Mouse (Mus musculus) liver, embryonic 15.5 days (tissue): ENCODE measurements around the gene Sephs1. TPM values are rescaled to one million over a fixed set of nuclear protein-coding genes. Genes with fewer than 3 reads are reported as not detected.

Experiments used
- ATAC-seq: fragments of 200-750 bp; cut with Nextera tagmentation; 2 replicates; pipeline ENCODE4 v1.8.0; 2017; ENCODE audit warnings: moderate number of reproducible peaks, mild to moderate bottlenecking, moderate library complexity; ENCODE audit not compliant: insufficient read depth
- H3K27ac ChIP-seq: fragments of 300-500 bp; sonication (generic); replicated peaks from 2 replicates; pipeline ENCODE4 v1.5.1; 2015; ENCODE audit warnings: mild to moderate bottlenecking, inconsistent platforms
- H3K27me3 ChIP-seq: fragments of 300-500 bp; sonication (generic); 2 replicates; pipeline ENCODE4 v1.6.1; 2015; ENCODE audit warnings: mild to moderate bottlenecking, inconsistent platforms
- H3K36me3 ChIP-seq: fragments of 300-500 bp; sonication (generic); replicated peaks from 2 replicates; pipeline ENCODE4 v1.6.1; 2015; ENCODE audit warnings: moderate library complexity, mild to moderate bottlenecking, inconsistent platforms
- H3K4me1 ChIP-seq: fragments of 300-500 bp; sonication (generic); replicated peaks from 2 replicates; pipeline ENCODE4 v1.6.1; 2015; ENCODE audit warnings: inconsistent platforms
- H3K4me2 ChIP-seq: fragments of 300-500 bp; sonication (generic); 2 replicates; pipeline ENCODE4 v1.6.1; 2015; ENCODE audit warnings: moderate library complexity, mild to moderate bottlenecking, inconsistent platforms
- H3K4me3 ChIP-seq: fragments of 300-500 bp; sonication (generic); replicated peaks from 2 replicates; pipeline ENCODE4 v1.5.1; 2015; ENCODE audit warnings: mild to moderate bottlenecking, inconsistent platforms
- H3K9ac ChIP-seq: fragments of 300-500 bp; sonication (generic); 2 replicates; pipeline ENCODE4 v1.6.1; 2015; ENCODE audit warnings: moderate library complexity, mild to moderate bottlenecking, inconsistent platforms
- H3K9me3 ChIP-seq: fragments of 300-500 bp; sonication (generic); replicated peaks from 2 replicates; pipeline ENCODE4 v1.6.1; 2016; ENCODE audit warnings: inconsistent platforms
- WGBS: fragments of 180-500 bp; shearing (Covaris S2); methylation state at CpG from one replicate; pipeline ENCODE4 v1.1.7; 2015; ENCODE audit warnings: mixed read lengths; ENCODE audit not compliant: insufficient replicate concordance; 5-methylcytosine and 5-hydroxymethylcytosine counted together
- polyA plus RNA-seq: library from polyadenylated mRNA; unstranded; fragments of >200 nt; fragmentation: Nextera tagmentation; extraction: Ambion mirVana; gene quantifications from 2 replicates; pipeline ENCODE4 v1.2.1, GENCODE M21; 2015

Gene Sephs1
- polyA plus RNA-seq = 25.9 and 27.9 TPM in 2 replicates

DNA sequence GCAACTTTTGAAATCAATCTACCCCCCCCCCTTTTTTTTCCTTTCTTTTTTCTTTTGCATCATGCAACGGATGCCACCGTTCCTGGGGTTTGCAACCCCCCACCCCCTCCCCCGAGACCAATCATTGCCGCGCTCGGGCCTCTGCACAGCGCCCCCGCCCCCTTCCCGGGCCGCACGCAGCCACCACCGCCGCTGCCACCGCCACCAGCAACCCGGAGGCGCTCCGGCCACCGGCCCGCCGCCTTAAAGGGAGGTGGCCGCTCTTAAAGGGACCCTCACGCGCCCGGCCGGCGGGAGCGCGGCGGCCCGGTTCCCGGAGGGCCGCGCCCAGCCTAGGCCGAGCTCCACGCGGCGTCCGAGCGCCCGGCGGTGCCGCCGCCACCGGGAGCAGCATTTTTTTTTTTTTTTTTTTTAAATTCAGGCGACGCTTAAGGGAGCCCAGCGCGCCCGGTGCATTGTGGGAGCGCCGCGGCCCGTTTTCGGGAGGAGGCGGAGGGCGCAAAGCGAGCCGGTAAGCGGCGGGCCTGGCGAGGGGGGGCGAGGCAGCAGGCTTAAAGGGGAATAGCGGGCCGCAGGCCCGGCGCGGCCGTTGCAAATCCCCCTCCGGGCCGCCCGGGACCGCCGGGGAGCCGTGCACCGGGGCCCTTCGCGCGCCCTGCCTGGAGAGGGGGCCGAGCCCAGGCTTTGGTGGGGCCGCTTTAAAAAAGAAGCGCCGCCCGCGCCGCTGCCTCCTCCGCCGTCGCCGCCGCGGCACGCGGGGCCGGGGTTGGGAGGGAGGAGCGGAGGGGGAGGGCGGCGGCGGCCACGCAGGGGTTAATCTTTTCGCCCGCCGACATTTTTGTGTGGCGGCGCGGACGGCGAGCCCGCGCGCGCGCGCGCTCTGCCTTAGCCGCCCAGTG lies at the start of gene Sephs1:
Sephs1 (plus strand) TSS at position 215 of the 899 bp plus-strand sequence.
- peaks cover 24% of the 10 kb centered on the region; the same call in 1 of the 2 replicates for H3K27me3 ChIP-seq
- peak within 1 kb of the TSS; percentile 94 for H3K27ac ChIP-seq
- peaks cover 29% of the 10 kb centered on the region for H3K4me1 ChIP-seq
- peak within 1 kb of the TSS; percentile 92 for H3K4me2 ChIP-seq
- no peaks in the 10 kb centered on the region for H3K9me3 ChIP-seq
- peak within 1 kb of the TSS; percentile 97 for H3K4me3 ChIP-seq
- 1% methylated on average over 107 of the region's 115 CpGs for WGBS
- ATAC-seq = peak; percentile 86
- H3K36me3 ChIP-seq = peaks cover 24% of the 10 kb centered on the region
- H3K9ac ChIP-seq = peak within 1 kb of the TSS; percentile 97

DNA sequence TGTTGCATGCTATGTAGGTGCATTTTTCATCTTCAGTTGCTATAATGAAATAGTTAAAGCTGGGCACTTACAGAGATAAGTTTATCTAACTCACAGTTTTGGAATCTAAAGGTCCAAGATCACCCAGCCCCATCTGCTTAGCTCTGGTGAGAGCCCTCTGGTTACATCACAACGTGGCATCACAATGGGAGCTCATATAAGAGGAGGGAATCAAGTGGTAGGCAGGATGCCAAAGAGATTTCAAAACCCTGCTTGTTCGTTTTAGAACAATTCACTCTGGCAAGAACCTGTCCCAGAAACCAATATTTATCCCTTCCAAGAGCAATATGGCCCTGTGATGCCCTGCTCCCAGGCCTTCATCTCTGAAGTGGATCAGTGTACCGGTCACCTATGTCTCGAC lies 49.2 kb upstream of the Sephs1 start:
- no peaks in the 10 kb centered on the region for H3K9me3 ChIP-seq
- H3K4me1 ChIP-seq = peaks cover 8% of the 10 kb centered on the region
- no peak overlapping the region for H3K4me3 ChIP-seq
- ATAC-seq = no peak
- H3K27ac ChIP-seq = no peak overlapping the region
- no peaks in the 10 kb centered on the region for H3K27me3 ChIP-seq
- H3K36me3 ChIP-seq = no peaks in the 10 kb centered on the region
- no peak overlapping the region for H3K9ac ChIP-seq
- 60% methylated on average over 4 of the region's 4 CpGs for WGBS
- no peak overlapping the region for H3K4me2 ChIP-seq

GRCm38 (mm10) chr2:4849449-4849848 lies 31.9 kb upstream of the Sephs1 start:
- ATAC-seq = no peak
- H3K4me1 ChIP-seq = no peaks in the 10 kb centered on the region

GRCm38 (mm10) chr2:4857186-4857585 lies 24.2 kb upstream of the Sephs1 start:
- H3K9me3 ChIP-seq = no peaks in the 10 kb centered on the region
- no peak for ATAC-seq

More at GRCm38 (mm10) chr2:4849449-4849848, 31.9 kb upstream of the Sephs1 start:
- H3K36me3 ChIP-seq = no peaks in the 10 kb centered on the region
- no peaks in the 10 kb centered on the region for H3K9me3 ChIP-seq
- H3K9ac ChIP-seq = no peak overlapping the region
- no peaks in the 10 kb centered on the region for H3K27me3 ChIP-seq
- no peak overlapping the region for H3K4me3 ChIP-seq
- H3K4me2 ChIP-seq = no peak overlapping the region
- H3K27ac ChIP-seq = no peak overlapping the region
- WGBS = 63% methylated on average over 2 of the region's 2 CpGs

GRCm38 (mm10) chr2:4858161-4858560 lies 23.2 kb upstream of the Sephs1 start:
- no peaks in the 10 kb centered on the region for H3K4me1 ChIP-seq
- H3K36me3 ChIP-seq = no peaks in the 10 kb centered on the region
- 61% methylated on average over 10 of the region's 10 CpGs for WGBS
- H3K27ac ChIP-seq = no peak overlapping the region
- no peaks in the 10 kb centered on the region for H3K9me3 ChIP-seq
- no peak for ATAC-seq
- no peak overlapping the region for H3K4me3 ChIP-seq
- H3K27me3 ChIP-seq = no peaks in the 10 kb centered on the region
- no peak overlapping the region for H3K9ac ChIP-seq
- no peak overlapping the region for H3K4me2 ChIP-seq

More at GRCm38 (mm10) chr2:4857186-4857585, 24.2 kb upstream of the Sephs1 start:
- Histone ChIP-seq H3K4me3 (no peak overlapping the region), H3K27ac (no peak overlapping the region), H3K4me2 (no peak overlapping the region), H3K9ac (no peak overlapping the region), H3K4me1 (no peaks in the 10 kb centered on the region), H3K36me3 (no peaks in the 10 kb centered on the region), H3K27me3 (no peaks in the 10 kb centered on the region)
- WGBS = 42% methylated on average over 5 of the region's 5 CpGs

GRCm38 (mm10) chr2:4864008-4864816 lies 17.2 kb upstream of the Sephs1 start:
- no peak overlapping the region for H3K4me3 ChIP-seq
- H3K4me2 ChIP-seq = no peak overlapping the region
- no peak overlapping the region for H3K9ac ChIP-seq
- H3K27ac ChIP-seq = no peak overlapping the region
- H3K36me3 ChIP-seq = no peaks in the 10 kb centered on the region
- 36% methylated on average over 7 of the region's 7 CpGs for WGBS
- ATAC-seq = no peak
- no peaks in the 10 kb centered on the region for H3K4me1 ChIP-seq
- H3K27me3 ChIP-seq = no peaks in the 10 kb centered on the region
- no peaks in the 10 kb centered on the region for H3K9me3 ChIP-seq

DNA sequence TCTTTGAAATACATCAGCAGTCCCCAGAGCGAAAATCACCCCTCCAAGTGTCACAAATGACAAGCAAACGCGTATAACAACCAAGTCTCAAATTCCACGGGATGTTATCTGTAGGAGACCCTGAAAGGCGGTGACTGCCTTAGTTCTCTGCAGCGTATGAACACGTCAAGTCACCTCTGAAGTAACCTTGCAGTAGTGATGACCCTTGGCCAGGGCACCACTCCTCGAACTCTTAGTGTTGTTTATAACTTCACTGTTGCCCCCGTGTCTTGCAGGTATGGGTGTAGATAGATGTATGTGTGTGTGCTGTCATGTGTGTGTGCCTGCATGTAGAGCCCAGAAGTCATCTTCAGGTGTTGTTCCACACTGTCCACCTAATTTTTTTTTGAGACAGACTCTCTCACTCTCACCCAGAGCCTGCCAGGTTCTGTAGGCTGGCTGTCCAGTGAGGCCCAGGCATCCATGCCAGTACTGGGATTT lies 16.5 kb upstream of the Sephs1 start:
- Histone ChIP-seq H3K4me1 (no peaks in the 10 kb centered on the region), H3K9me3 (no peaks in the 10 kb centered on the region), H3K27ac (no peak overlapping the region), H3K27me3 (no peaks in the 10 kb centered on the region), H3K9ac (no peak overlapping the region), H3K36me3 (no peaks in the 10 kb centered on the region), H3K4me2 (no peak overlapping the region), H3K4me3 (no peak overlapping the region)
- WGBS = 39% methylated on average over 9 of the region's 9 CpGs
- no peak for ATAC-seq

GRCm38 (mm10) chr2:4868028-4868725 lies 13.2 kb upstream of the Sephs1 start:
- H3K4me1 ChIP-seq = no peaks in the 10 kb centered on the region
- H3K27ac ChIP-seq = no peak overlapping the region
- H3K27me3 ChIP-seq = 0 out of 2 replicates have a peak, but pooled peaks cover 11% of the 10 kb centered on the region
- no peak overlapping the region for H3K4me3 ChIP-seq
- H3K9me3 ChIP-seq = no peaks in the 10 kb centered on the region
- 60% methylated on average over 12 of the region's 12 CpGs for WGBS
- H3K9ac ChIP-seq = no peak overlapping the region
- H3K36me3 ChIP-seq = no peaks in the 10 kb centered on the region
- no peak overlapping the region for H3K4me2 ChIP-seq
- no peak for ATAC-seq

DNA sequence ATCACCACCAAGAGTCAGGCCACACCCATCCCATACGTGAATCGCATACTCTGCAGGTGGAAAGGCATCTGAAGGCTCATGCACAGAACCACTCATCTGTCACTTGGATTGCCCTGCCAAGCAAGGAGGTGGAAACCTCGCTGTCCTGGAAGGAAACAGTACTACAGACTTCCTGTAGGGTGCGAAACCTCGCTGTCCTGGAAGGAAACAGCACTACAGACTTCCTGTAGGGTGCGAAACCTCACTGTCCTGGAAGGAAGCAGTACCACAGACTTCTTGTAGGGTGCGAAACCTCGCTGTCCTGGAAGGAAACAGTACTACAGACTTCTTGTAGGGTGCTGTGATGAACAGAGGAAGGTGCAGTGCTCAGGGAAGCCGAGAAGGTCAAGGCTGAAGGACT lies 8.6 kb upstream of the Sephs1 start:
- H3K9ac ChIP-seq = no peak overlapping the region
- H3K9me3 ChIP-seq = no peaks in the 10 kb centered on the region
- H3K27ac ChIP-seq = no peak overlapping the region
- no peaks in the 10 kb centered on the region for H3K4me1 ChIP-seq
- no peaks in the 10 kb centered on the region for H3K36me3 ChIP-seq
- H3K27me3 ChIP-seq = 0 out of 2 replicates have a peak, but pooled peaks cover 17% of the 10 kb centered on the region
- no peak overlapping the region for H3K4me2 ChIP-seq
- no peak for ATAC-seq
- no peak overlapping the region for H3K4me3 ChIP-seq
- 33% methylated on average over 9 of the region's 9 CpGs for WGBS

DNA sequence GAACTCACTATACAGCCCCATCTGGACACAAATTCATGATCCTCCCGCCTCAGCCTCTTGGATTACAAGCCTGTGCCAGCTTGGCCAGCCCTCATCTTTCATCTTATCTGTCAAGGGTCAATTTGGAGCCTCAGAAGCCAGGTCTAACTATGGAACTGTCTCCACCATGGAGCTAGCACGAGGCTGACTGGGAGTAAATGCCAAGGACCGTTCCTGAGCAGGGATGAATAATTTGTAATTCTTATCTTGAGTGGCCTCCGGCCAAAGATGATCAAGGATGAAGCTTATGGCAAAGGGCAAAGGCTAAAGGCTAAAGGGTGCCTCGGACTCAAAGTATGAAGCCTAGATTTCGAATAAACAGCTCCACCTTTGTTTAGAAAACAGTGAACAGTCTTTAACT lies 8.0 kb upstream of the Sephs1 start:
- H3K27me3 ChIP-seq = peaks cover 21% of the 10 kb centered on the region; the same call in 1 of the 2 replicates
- no peak for ATAC-seq
- H3K27ac ChIP-seq = no peak overlapping the region
- H3K4me1 ChIP-seq = no peaks in the 10 kb centered on the region
- H3K36me3 ChIP-seq = no peaks in the 10 kb centered on the region
- WGBS = 53% methylated on average over 6 of the region's 6 CpGs
- no peaks in the 10 kb centered on the region for H3K9me3 ChIP-seq
- H3K4me3 ChIP-seq = no peak overlapping the region
- no peak overlapping the region for H3K9ac ChIP-seq
- H3K4me2 ChIP-seq = no peak overlapping the region
